Mouse (Mus musculus) kidney, adult 2 months (tissue): ENCODE data around the gene Pafah1b2. TPM values are rescaled to one million over a fixed set of nuclear protein-coding genes. Genes with fewer than 3 reads are reported as not detected.

ENCODE experiments used
- DNase-seq: peaks from one replicate; pipeline ENCODE4 v3.0.0; 2021
- H3K27ac ChIP-seq: fragments of 200-500 bp; 2 replicates; pipeline ENCODE4 v1.5.1; 2012; ENCODE audit warnings: low read depth, low read length, control low read depth, inconsistent platforms; ENCODE audit not compliant: insufficient read depth
- H3K27me3 ChIP-seq: fragments of 200-500 bp; replicated peaks from 2 replicates; pipeline ENCODE4 v1.6.1; 2012; ENCODE audit warnings: mild to moderate bottlenecking, moderate library complexity, low read length, inconsistent platforms; ENCODE audit not compliant: control insufficient read depth, insufficient read depth
- H3K36me3 ChIP-seq: fragments of 200-500 bp; 2 replicates; pipeline ENCODE4 v1.6.1; 2012; ENCODE audit warnings: mild to moderate bottlenecking, moderate library complexity, low read length, inconsistent platforms; ENCODE audit not compliant: control insufficient read depth, insufficient read depth
- H3K4me1 ChIP-seq: fragments of 200-500 bp; 2 replicates; pipeline ENCODE4 v1.6.1; 2011; ENCODE audit warnings: low read length; ENCODE audit not compliant: control insufficient read depth, insufficient read depth
- H3K4me3 ChIP-seq: fragments of 200-500 bp; 2 replicates; pipeline ENCODE4 v1.5.1; 2011; ENCODE audit warnings: mild to moderate bottlenecking, low read depth, low read length, control low read depth; ENCODE audit not compliant: insufficient read depth
- CTCF ChIP-seq: fragments of 200-500 bp; conservative IDR thresholded peaks from 2 replicates; pipeline ENCODE4 v1.5.1; 2011; ENCODE audit warnings: low read depth, mild to moderate bottlenecking, control low read depth, low read length, moderate library complexity, mixed read lengths; ENCODE audit not compliant: insufficient read depth, insufficient read length
- POLR2A ChIP-seq: fragments of 200-500 bp; IDR thresholded peaks from one replicate; pipeline ENCODE4 v1.6.1; 2011; ENCODE audit warnings: low read depth, low read length, control low read depth
- WGBS: fragments of 180-500 bp; shearing (Covaris S2); methylation state at CpG from one replicate; pipeline ENCODE4 v1.1.7; 2018; 5-methylcytosine and 5-hydroxymethylcytosine counted together
- polyA plus RNA-seq: library from polyadenylated mRNA; depleted of rRNA; stranded (reverse); fragments of >200 nt; gene quantifications from 2 replicates; pipeline ENCODE4 v1.2.3, GENCODE M21; 2012

Pafah1b2 gene
- polyA plus RNA-seq, 1 experiment: 21.1 TPM

DNA sequence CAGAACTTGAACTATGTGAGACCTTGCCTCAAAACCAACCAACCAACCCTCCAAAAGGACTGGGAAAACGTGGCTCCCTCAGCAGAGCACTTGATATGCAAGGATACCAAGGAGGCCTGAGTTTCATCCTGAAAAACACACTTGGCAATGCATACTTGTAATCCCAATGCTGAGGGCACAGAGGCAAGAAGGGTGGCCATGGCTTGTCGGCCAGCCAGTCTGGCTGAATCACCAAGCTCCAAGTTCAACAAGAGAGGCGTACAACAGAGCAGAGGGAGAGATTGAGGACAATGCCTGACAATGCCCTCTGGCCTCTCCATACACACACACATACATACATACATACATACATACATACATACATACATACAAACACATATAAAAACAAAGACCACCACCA lies 8.0 kb downstream of the Pafah1b2 start:
- H3K27me3 ChIP-seq: no peaks in the 10 kb centered on the region
- no peak overlapping the region for H3K27ac ChIP-seq
- no peaks in the 10 kb centered on the region for H3K4me1 ChIP-seq
- no peak for TF ChIP-seq POLR2A
- no peak for TF ChIP-seq CTCF
- no peaks in the 10 kb centered on the region for H3K36me3 ChIP-seq
- no peak for DNase-seq
- no peak overlapping the region for H3K4me3 ChIP-seq
- WGBS: 72% methylated on average over 3 of the region's 3 CpGs

DNA sequence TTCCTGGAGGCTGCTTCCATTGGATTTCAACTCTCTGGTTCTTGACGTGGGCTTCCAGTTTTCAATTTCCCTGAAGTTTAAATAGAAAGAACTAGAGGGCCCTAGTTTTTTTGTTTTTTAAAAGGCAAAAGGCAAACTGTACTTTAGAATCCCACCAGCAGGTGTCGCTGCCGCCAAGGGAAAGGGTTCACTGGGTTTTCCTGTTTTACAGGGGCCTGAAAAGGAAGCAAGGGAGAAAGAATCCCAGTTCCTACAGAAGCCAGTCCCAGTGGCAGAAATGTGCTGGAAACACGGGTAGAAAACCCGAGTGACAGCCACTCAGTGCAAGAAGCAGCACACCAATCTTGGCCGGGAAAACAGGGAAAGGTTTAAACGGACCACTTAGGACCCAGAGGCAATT lies 8.8 kb downstream of the Pafah1b2 start:
- Histone ChIP-seq H3K27ac (no peak overlapping the region), H3K27me3 (no peaks in the 10 kb centered on the region), H3K36me3 (no peaks in the 10 kb centered on the region), H3K4me1 (no peaks in the 10 kb centered on the region), H3K4me3 (no peak overlapping the region)
- peak; percentile 74 for DNase-seq
- peak; percentile 86 for TF ChIP-seq CTCF
- TF ChIP-seq POLR2A: no peak
- WGBS: 6% methylated on average over 7 of the region's 7 CpGs

DNA sequence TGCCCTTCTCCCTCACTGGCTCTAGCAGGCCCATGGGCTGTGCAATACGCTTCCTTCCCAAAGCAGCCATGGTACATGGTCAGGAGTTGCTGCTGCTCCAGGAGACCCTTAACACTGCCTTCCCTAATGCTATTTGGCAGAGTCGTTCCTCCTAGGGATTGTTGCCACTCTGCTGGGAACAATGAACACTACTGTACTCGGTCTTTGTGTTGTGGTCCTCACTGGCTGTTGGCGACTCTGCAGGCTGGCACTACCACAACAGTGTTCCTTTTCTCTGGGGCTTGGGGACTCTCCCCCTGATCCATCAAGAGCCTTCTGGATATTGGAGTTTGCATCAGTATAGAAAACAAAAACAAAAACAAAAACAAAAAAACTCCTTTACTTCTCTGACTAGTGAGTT lies 13.5 kb downstream of the Pafah1b2 start:
- DNase-seq: no peak
- no peaks in the 10 kb centered on the region for H3K27me3 ChIP-seq
- 78% methylated on average over 4 of the region's 4 CpGs for WGBS
- H3K36me3 ChIP-seq: no peaks in the 10 kb centered on the region
- H3K27ac ChIP-seq: no peak overlapping the region
- no peaks in the 10 kb centered on the region for H3K4me1 ChIP-seq
- no peak overlapping the region for H3K4me3 ChIP-seq
- TF ChIP-seq CTCF (no peak), POLR2A (no peak)

DNA sequence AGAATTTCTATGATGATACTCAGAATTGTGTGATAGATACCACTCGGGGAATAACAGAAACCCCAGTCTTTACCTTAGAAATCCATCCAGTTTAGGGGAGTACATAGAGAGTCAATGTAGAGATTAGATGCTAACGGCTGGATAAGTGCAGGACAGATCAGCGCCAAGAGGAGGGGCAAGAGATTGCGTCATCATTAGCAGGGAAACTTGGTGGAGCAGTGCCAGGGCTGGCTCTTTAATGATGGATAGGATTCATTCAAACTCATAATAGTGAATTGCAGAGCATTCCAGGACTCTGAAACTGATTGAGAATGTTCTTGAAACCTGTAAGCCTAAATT lies 27.3 kb downstream of the Pafah1b2 start:
- Histone ChIP-seq H3K36me3 (no peaks in the 10 kb centered on the region), H3K4me1 (peaks cover 11% of the 10 kb centered on the region; the same call in 1 of the 2 replicates), H3K4me3 (peak overlapping the region; percentile 81), H3K27ac (peak overlapping the region; percentile 73), H3K27me3 (no peaks in the 10 kb centered on the region)
- peak; percentile 76 for DNase-seq
- TF ChIP-seq CTCF (no peak), POLR2A (no peak)
- 0% methylated on average over 4 of the region's 4 CpGs for WGBS

DNA sequence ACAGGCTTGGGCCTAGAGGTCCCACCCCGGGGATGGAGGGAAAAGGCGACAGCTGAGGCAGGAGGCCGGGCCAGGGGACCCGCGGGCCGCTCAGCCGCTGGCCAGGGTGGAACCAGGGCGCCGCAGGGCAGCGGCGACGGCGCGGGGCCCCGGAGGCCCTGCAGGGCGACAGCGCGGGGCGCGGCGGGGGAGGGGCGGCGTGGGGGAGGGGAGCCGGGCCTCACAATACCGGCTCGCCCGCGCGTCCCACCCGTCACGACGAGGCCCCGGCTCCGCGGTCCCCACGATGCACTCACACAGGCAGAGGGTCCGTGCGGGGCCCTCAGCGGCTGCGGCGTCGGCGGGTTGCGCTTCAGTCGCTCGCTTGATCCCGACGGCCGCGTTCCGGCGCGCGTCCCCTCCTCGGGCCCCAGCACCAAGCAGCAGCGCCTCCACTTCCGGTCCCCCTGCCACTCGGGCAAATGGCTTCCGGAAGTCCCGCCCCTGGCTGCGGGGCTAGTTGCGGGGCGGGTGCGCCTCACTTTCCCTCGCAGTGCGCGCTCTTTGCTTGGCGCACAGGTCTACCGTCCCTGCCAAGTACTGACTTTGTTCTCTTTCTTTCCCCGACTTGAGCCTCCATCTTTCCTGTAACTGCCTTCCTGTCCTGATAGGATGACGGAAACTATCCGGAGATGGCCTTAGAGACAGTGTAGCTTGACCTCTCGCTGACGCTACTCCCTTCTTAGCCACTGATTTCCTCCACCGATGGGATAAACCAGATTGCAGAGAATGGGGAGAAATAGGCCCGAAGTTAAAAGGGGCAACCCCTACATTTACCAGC lies 27.9 kb downstream of the Pafah1b2 start:
- no peak for TF ChIP-seq CTCF
- peak; percentile 10 for TF ChIP-seq POLR2A
- no peaks in the 10 kb centered on the region for H3K36me3 ChIP-seq
- peak overlapping the region; percentile 81 for H3K4me3 ChIP-seq
- no peaks in the 10 kb centered on the region for H3K27me3 ChIP-seq
- under 1% methylated on average over 73 of the region's 76 CpGs for WGBS
- peak; percentile 92 for DNase-seq
- H3K4me1 ChIP-seq: peaks cover 11% of the 10 kb centered on the region; the same call in 1 of the 2 replicates
- H3K27ac ChIP-seq: peak overlapping the region; percentile 73

DNA sequence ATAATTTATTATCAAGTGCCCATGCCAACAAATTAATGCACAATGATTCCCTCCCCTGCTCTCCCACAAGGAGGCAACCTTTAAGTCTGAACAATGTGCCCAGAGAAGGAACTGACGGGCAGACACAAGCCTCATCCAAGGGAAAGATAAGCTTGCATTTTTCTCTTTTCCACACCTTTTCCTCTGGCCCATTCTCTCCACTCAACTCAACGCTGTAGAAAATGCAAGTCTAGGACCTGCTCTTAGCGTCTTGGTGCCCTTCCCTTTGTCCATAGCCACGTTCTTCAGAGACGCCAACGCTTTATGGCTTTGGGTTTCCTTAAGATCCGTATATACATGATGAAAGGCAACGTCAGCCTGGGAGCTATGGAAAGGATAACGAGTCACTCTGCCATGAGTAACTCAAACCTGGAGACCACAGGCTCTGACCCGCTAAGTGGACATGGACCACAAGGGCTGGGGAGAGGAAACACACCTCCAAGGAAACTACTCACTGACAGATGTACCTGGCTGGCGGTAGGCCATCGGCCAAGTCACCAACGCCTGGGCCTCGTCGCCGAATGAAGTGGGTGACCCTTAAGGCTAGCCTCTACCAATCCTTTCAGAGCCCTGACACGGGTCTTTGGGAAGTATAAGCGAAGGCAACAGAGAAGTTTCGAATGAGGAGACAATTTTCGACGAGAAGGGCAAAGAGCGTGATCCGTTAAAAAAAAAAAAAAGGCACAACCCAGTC lies 28.6 kb downstream of the Pafah1b2 start:
- H3K27ac ChIP-seq: peak overlapping the region; percentile 46
- TF ChIP-seq CTCF (no peak), POLR2A (no peak)
- no peaks in the 10 kb centered on the region for H3K36me3 ChIP-seq
- peaks cover 11% of the 10 kb centered on the region; the same call in 1 of the 2 replicates for H3K4me1 ChIP-seq
- peak overlapping the region; percentile 81 for H3K4me3 ChIP-seq
- no peaks in the 10 kb centered on the region for H3K27me3 ChIP-seq
- WGBS: 1% methylated on average over 23 of the region's 23 CpGs
- peak; percentile 18 for DNase-seq

DNA sequence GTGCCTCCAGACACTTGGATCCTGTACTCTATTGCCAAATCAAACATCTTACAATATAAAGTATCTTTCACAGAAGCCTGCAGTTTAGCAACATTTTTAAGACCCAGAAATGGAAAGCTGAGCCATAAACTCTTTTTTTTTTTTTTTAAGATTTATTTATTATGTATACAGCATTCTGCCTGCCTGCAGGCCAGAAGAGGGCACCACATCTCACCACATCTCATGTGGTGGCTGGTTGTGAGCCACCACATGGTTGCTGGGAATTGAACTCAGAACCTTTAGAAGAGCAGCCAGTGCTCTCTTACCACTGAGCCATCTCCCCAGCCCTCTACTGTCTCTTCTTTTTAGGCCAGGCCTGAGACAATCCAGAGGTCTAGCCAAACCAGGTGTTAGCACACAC lies 31.2 kb downstream of the Pafah1b2 start:
- no peak overlapping the region for H3K27ac ChIP-seq
- TF ChIP-seq CTCF: no peak
- no peak for TF ChIP-seq POLR2A
- H3K4me1 ChIP-seq: peaks cover 11% of the 10 kb centered on the region; the same call in 1 of the 2 replicates
- H3K27me3 ChIP-seq: no peaks in the 10 kb centered on the region
- no peak overlapping the region for H3K4me3 ChIP-seq
- no peak for DNase-seq
- no peaks in the 10 kb centered on the region; the same call in 1 of the 2 replicates for H3K36me3 ChIP-seq
